Mouse (Mus musculus): ENCODE measurements around the gene H2-M5. TPM values are rescaled to one million over a fixed set of nuclear protein-coding genes. Genes with fewer than 3 reads are reported as not detected.

Gene H2-M5
- polyA plus RNA-seq, 1 experiment, result 4.1 TPM

DNA sequence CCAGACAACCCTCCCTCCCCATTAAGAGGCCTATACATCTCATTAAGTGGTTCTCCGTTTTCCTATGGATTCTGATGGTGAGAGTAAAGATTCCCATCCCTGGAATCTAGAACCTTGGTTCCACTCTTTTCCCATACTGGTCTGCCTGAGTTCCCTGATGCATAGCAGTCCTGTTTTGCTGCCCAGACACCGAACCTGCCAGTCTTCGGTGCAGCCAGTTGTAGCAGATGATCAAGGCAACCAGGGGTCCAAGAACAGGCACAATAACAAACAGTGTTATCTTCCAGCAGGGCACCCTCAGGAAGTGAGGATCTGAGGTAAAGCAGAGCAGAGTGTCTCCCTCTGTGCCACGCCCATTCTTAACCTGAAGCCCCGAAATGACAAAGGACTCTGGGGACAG, 22.8 kb upstream of the H2-M5 start:
- TF ChIP-seq POLR2A (IDR thresholded peaks at IDR 0.05; ENCODE audit: extremely low read depth, insufficient read depth, low read length) (no peak), CTCF (IDR thresholded peaks at IDR 0.05; ENCODE audit: extremely low read depth, insufficient read depth, low read length) (no peak)
- Histone ChIP-seq H3K4me3 (ENCODE audit: insufficient read depth, low read length) (no peak overlapping the region), H3K27ac (ENCODE audit: insufficient read depth, low read length) (no peak overlapping the region), H3K4me1 (ENCODE audit: control insufficient read depth, insufficient read depth, low read length) (no peaks in the 10 kb centered on the region)

DNA sequence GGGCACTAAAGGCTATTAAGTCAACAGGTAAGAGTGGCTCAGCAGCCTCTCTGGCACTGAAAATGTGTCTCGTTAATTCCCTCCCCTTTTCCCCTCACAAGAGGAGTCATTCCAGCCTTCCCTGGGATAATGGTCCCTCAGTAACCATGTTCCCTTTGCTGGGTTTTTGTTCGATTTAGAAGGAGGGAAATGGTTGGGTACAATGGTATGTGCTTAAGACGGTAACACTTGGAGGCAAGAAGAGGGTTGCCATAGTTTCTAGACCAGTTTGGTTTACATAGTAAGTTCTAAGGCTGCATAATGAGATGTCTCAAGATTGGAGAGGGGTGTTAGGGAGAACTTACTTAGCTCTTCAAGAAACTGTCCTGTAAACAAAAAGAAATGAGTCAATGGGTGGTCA, 22.4 kb upstream of the H2-M5 start:
- Histone ChIP-seq H3K27ac (ENCODE audit: insufficient read depth, low read length) (no peak overlapping the region), H3K4me1 (ENCODE audit: control insufficient read depth, insufficient read depth, low read length) (no peaks in the 10 kb centered on the region), H3K4me3 (ENCODE audit: insufficient read depth, low read length) (no peak overlapping the region)
- TF ChIP-seq CTCF (IDR thresholded peaks at IDR 0.05; ENCODE audit: extremely low read depth, insufficient read depth, low read length) (no peak), POLR2A (IDR thresholded peaks at IDR 0.05; ENCODE audit: extremely low read depth, insufficient read depth, low read length) (no peak)

DNA sequence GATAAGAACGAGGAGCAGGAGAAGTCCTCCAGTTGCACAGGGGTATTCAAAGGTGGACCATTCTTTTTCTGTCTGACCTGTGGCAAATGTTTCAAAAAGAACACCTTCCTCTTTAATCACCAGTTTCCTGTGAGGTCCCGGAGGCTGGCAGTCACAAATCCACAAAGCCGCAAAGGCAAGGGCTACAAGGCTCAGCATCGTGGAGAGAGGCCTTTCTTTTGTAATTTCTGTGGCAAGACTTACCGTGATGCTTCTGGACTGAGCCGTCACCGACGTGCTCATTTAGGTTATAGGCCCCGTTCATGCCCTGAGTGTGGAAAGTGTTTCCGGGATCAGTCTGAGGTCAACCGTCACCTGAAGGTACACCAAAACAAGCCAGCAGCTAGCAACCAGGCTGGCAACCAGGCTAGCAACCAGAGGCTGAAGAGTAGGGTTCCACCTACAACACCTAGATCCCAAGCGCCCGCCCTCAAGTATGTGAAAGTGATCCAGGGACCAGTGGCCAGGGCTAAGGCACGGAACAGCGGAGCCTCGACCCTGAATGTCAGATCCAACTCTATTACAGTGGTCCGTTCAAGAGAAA, 20.2 kb upstream of the H2-M5 start:
- H3K27ac ChIP-seq (ENCODE audit: insufficient read depth, low read length), result no peak overlapping the region
- no peak overlapping the region for H3K4me3 ChIP-seq (ENCODE audit: insufficient read depth, low read length)
- H3K4me1 ChIP-seq (ENCODE audit: control insufficient read depth, insufficient read depth, low read length), result no peaks in the 10 kb centered on the region
- no peak for TF ChIP-seq POLR2A (IDR thresholded peaks at IDR 0.05; ENCODE audit: extremely low read depth, insufficient read depth, low read length)
- TF ChIP-seq CTCF (IDR thresholded peaks at IDR 0.05; ENCODE audit: extremely low read depth, insufficient read depth, low read length), result no peak

DNA sequence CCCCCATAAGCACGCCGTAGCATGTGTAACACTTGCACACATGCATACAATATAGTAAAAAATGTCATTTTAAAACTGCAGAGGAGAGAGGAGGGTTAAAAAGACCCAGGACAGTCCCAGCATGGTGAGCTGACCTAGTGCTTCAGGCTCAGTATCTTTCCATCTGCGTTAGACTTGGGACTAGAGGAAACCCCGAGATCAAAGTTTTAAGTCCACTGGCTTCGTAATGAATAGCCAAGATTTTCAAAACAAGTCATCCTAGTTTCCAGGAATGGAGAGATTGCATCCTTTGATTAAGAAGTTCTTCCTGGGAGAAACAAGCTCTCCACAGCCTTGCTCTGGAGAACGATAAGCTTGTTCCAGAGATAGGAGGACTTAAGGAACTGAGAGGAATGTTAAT, 18.8 kb upstream of the H2-M5 start:
- Histone ChIP-seq H3K4me3 (ENCODE audit: insufficient read depth, low read length) (no peak overlapping the region), H3K27ac (ENCODE audit: insufficient read depth, low read length) (no peak overlapping the region), H3K4me1 (ENCODE audit: control insufficient read depth, insufficient read depth, low read length) (no peaks in the 10 kb centered on the region; the same call in 1 of the 2 replicates)
- TF ChIP-seq POLR2A (IDR thresholded peaks at IDR 0.05; ENCODE audit: extremely low read depth, insufficient read depth, low read length), result no peak
- TF ChIP-seq CTCF (IDR thresholded peaks at IDR 0.05; ENCODE audit: extremely low read depth, insufficient read depth, low read length), result no peak

DNA sequence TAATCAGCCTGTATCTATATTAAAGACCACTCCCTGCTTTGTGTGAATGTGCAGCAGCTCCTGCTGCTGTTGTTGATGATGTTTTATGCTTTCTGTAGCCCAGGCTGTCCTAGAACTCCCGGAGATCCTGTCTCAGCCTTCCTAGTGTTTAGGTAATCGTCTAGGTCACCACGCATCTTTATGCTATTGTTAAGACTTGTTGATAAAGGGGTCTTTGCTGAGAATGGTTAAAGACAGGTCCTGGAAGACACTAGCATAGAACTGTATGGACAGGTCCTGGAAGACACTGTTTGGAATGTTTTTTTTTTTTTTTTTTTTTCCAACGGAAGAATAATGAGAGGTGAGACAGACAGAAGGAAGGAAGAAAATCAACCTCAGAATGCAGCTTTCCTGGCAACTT, 14.0 kb upstream of the H2-M5 start:
- no peak overlapping the region for H3K27ac ChIP-seq (ENCODE audit: insufficient read depth, low read length)

GRCm38 (mm10) chr17:37002364-37003330, 13.3 kb upstream of the H2-M5 start:
- Histone ChIP-seq H3K27ac (ENCODE audit: insufficient read depth, low read length) (no peak overlapping the region), H3K4me1 (ENCODE audit: control insufficient read depth, insufficient read depth, low read length) (no peaks in the 10 kb centered on the region; the same call in 1 of the 2 replicates), H3K4me3 (ENCODE audit: insufficient read depth, low read length) (peak overlapping the region; percentile 60)
- TF ChIP-seq CTCF (IDR thresholded peaks at IDR 0.05; ENCODE audit: extremely low read depth, insufficient read depth, low read length) (no peak), POLR2A (IDR thresholded peaks at IDR 0.05; ENCODE audit: extremely low read depth, insufficient read depth, low read length) (no peak)

More for the DNA sequence above, 14.0 kb upstream of the H2-M5 start:
- peak overlapping the region; percentile 60; the same call in 1 of the 2 replicates for H3K4me3 ChIP-seq (ENCODE audit: insufficient read depth, low read length)
- no peaks in the 10 kb centered on the region; the same call in 1 of the 2 replicates for H3K4me1 ChIP-seq (ENCODE audit: control insufficient read depth, insufficient read depth, low read length)
- TF ChIP-seq POLR2A (IDR thresholded peaks at IDR 0.05; ENCODE audit: extremely low read depth, insufficient read depth, low read length) (no peak), CTCF (IDR thresholded peaks at IDR 0.05; ENCODE audit: extremely low read depth, insufficient read depth, low read length) (no peak)

- Histone ChIP-seq H3K4me1 (ENCODE audit: control insufficient read depth, insufficient read depth, low read length) (no peaks in the 10 kb centered on the region; the same call in 1 of the 2 replicates), H3K4me3 (ENCODE audit: insufficient read depth, low read length) (no peak within 1 kb of the TSS; the same call in 1 of the 2 replicates), H3K27ac (ENCODE audit: insufficient read depth, low read length) (no peak within 1 kb of the TSS)
- TF ChIP-seq CTCF (IDR thresholded peaks at IDR 0.05; ENCODE audit: extremely low read depth, insufficient read depth, low read length) (no peak), POLR2A (IDR thresholded peaks at IDR 0.05; ENCODE audit: extremely low read depth, insufficient read depth, low read length) (no peak)
Observed at GRCm38 (mm10) chr17:37000863-37001262, 11.5 kb upstream of the H2-M5 start, which contains the start of gene Zfp57. Gene Zfp57 (plus strand): TSS chr17:37001163.

DNA sequence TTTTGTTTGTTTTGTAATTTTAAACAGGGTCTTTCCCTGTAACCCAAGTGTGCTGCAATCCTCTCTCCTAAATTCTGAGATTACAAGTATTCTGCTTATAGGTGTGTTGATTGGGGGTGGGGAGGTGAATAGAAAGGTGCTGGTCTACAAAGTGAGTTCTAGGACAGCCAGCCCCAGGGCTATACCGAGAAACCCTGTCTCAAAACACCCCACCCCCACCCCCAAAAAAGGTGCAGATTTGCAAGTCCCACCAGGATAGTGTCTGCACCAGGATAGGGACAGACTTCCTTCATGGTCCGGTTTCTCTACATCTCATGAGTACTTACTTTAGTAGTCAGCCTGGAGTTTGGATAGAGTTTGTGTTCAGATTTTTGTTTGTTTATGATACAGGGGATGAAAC, 9.1 kb upstream of the H2-M5 start:
- Histone ChIP-seq H3K4me1 (ENCODE audit: control insufficient read depth, insufficient read depth, low read length) (no peaks in the 10 kb centered on the region; the same call in 1 of the 2 replicates), H3K27ac (ENCODE audit: insufficient read depth, low read length) (no peak overlapping the region), H3K4me3 (ENCODE audit: insufficient read depth, low read length) (no peak overlapping the region)
- TF ChIP-seq POLR2A (IDR thresholded peaks at IDR 0.05; ENCODE audit: extremely low read depth, insufficient read depth, low read length) (no peak), CTCF (IDR thresholded peaks at IDR 0.05; ENCODE audit: extremely low read depth, insufficient read depth, low read length) (no peak)

- H3K4me3 ChIP-seq (ENCODE audit: insufficient read depth, low read length), result no peak overlapping the region
Observed at GRCm38 (mm10) chr17:36997033-36997735, 7.8 kb upstream of the H2-M5 start.

More at GRCm38 (mm10) chr17:36997033-36997735, 7.8 kb upstream of the H2-M5 start:
- Histone ChIP-seq H3K27ac (ENCODE audit: insufficient read depth, low read length) (no peak overlapping the region), H3K4me1 (ENCODE audit: control insufficient read depth, insufficient read depth, low read length) (peaks cover 1% of the 10 kb centered on the region; the same call in 1 of the 2 replicates)
- TF ChIP-seq CTCF (IDR thresholded peaks at IDR 0.05; ENCODE audit: extremely low read depth, insufficient read depth, low read length) (peak; percentile 70), POLR2A (IDR thresholded peaks at IDR 0.05; ENCODE audit: extremely low read depth, insufficient read depth, low read length) (no peak)

All from cortical plate, adult 2 months (tissue).